Mouse (Mus musculus) liver, adult 2 months (tissue): Measurements from ENCODE around the gene Tbx1. TPM values are rescaled to one million over a fixed set of nuclear protein-coding genes. Genes with fewer than 3 reads are reported as not detected.

Experiments
- DNase-seq: peaks from one replicate; pipeline ENCODE4 v3.0.0-alpha.2; 2011; ENCODE audit warnings: low read depth, low spot score; ENCODE audit errors: extremely low read depth
- H3K27ac ChIP-seq: fragments of 200-500 bp; replicated peaks from 2 replicates; pipeline ENCODE4 v1.5.1; 2012; ENCODE audit warnings: low read depth, mild to moderate bottlenecking, control low read depth, inconsistent platforms, low read length; ENCODE audit not compliant: insufficient read depth
- H3K27me3 ChIP-seq: fragments of 200-500 bp; 2 replicates; pipeline ENCODE4 v1.6.1; 2012; ENCODE audit warnings: mild to moderate bottlenecking, moderate library complexity, low read length, inconsistent platforms; ENCODE audit not compliant: control insufficient read depth, insufficient read depth
- H3K36me3 ChIP-seq: fragments of 200-500 bp; 2 replicates; pipeline ENCODE4 v1.6.1; 2012; ENCODE audit warnings: low read length, inconsistent platforms; ENCODE audit not compliant: control insufficient read depth, insufficient read depth
- H3K4me1 ChIP-seq: fragments of 200-500 bp; 2 replicates; pipeline ENCODE4 v1.6.1; 2011; ENCODE audit warnings: low read length; ENCODE audit not compliant: control insufficient read depth, insufficient read depth
- H3K4me3 ChIP-seq: fragments of 200-500 bp; 2 replicates; pipeline ENCODE4 v1.5.1; 2011; ENCODE audit warnings: low read depth, mild to moderate bottlenecking, control low read depth, low read length, moderate library complexity; ENCODE audit not compliant: insufficient read depth
- H3K79me2 ChIP-seq: fragments of 200-500 bp; 2 replicates; pipeline ENCODE4 v1.6.1; 2012; ENCODE audit warnings: inconsistent platforms, mild to moderate bottlenecking, low read length, moderate library complexity; ENCODE audit not compliant: control insufficient read depth, insufficient read depth
- H3K9ac ChIP-seq: fragments of 200-500 bp; 2 replicates; pipeline ENCODE4 v1.6.1; 2012; ENCODE audit warnings: low read depth, mild to moderate bottlenecking, control low read depth, inconsistent platforms, low read length
- CTCF ChIP-seq: fragments of 200-500 bp; IDR thresholded peaks from 2 replicates; pipeline ENCODE4 v1.5.1; 2011; ENCODE audit warnings: low read depth, low read length, control low read depth
- POLR2A ChIP-seq: fragments of 200-500 bp; IDR thresholded peaks from 2 replicates; pipeline ENCODE4 v1.6.1; 2011; ENCODE audit warnings: low read length, control low read depth; ENCODE audit not compliant: insufficient read depth; ENCODE audit errors: extremely low read depth
- WGBS: fragments of 180-500 bp; shearing (Covaris S2); methylation state at CpG from one replicate; pipeline ENCODE4 v1.1.7; 2018; 5-methylcytosine and 5-hydroxymethylcytosine counted together
- polyA plus RNA-seq: library from polyadenylated mRNA; depleted of rRNA; stranded (reverse); fragments of >200 nt; gene quantifications from 2 replicates; pipeline ENCODE4 v1.2.3, GENCODE M21; 2012
- total RNA-seq: library from RNA; depleted of rRNA; stranded (reverse); fragments of >200 nt; gene quantifications from 2 replicates; pipeline ENCODE4 v1.2.3, GENCODE M21; 2014

The Tbx1 gene
- total and polyA plus RNA-seq, 2 experiments: 0.02 TPM; not detected in 1

- H3K27ac ChIP-seq: no peak overlapping the region
- no peaks in the 10 kb centered on the region for H3K79me2 ChIP-seq
- 83% methylated on average over 3 of the region's 3 CpGs for WGBS
- no peak overlapping the region for H3K9ac ChIP-seq
- DNase-seq: no peak
- H3K27me3 ChIP-seq: no peaks in the 10 kb centered on the region
- no peaks in the 10 kb centered on the region for H3K36me3 ChIP-seq
- H3K4me1 ChIP-seq: no peaks in the 10 kb centered on the region
- no peak overlapping the region for H3K4me3 ChIP-seq
- TF ChIP-seq CTCF: no peak
- TF ChIP-seq POLR2A: no peak
Observed at GRCm38 (mm10) chr16:18598006-18598405, 7.5 kb upstream of the Tbx1 start.

- no peak for TF ChIP-seq POLR2A
- TF ChIP-seq CTCF: no peak
- DNase-seq: no peak
- H3K9ac ChIP-seq: no peak overlapping the region
- H3K4me1 ChIP-seq: no peaks in the 10 kb centered on the region
- no peak overlapping the region for H3K4me3 ChIP-seq
- peaks cover 7% of the 10 kb centered on the region; the same call in 1 of the 2 replicates for H3K27me3 ChIP-seq
- 75% methylated on average over 5 of the region's 5 CpGs for WGBS
- no peak overlapping the region for H3K27ac ChIP-seq
- no peaks in the 10 kb centered on the region for H3K79me2 ChIP-seq
- no peaks in the 10 kb centered on the region for H3K36me3 ChIP-seq
Observed at GRCm38 (mm10) chr16:18596255-18596654, 5.8 kb upstream of the Tbx1 start.

GRCm38 (mm10) chr16:18593930-18594329 lies 3.5 kb upstream of the Tbx1 start:
- H3K79me2 ChIP-seq: no peaks in the 10 kb centered on the region
- no peak overlapping the region for H3K27ac ChIP-seq
- TF ChIP-seq POLR2A (no peak), CTCF (no peak)
- 0 out of 2 replicates have a peak, but pooled peaks cover 2% of the 10 kb centered on the region for H3K4me1 ChIP-seq
- H3K4me3 ChIP-seq: no peak overlapping the region
- H3K27me3 ChIP-seq: peaks cover 10% of the 10 kb centered on the region; the same call in 1 of the 2 replicates
- no peaks in the 10 kb centered on the region for H3K36me3 ChIP-seq
- H3K9ac ChIP-seq: no peak overlapping the region
- no peak for DNase-seq
- WGBS: 46% methylated on average over 2 of the region's 2 CpGs

- TF ChIP-seq POLR2A (no peak), CTCF (no peak)
- H3K4me1 ChIP-seq: 0 out of 2 replicates have a peak, but pooled peaks cover 2% of the 10 kb centered on the region
- DNase-seq: no peak
- H3K27ac ChIP-seq: no peak overlapping the region
- no peak overlapping the region for H3K4me3 ChIP-seq
- no peaks in the 10 kb centered on the region for H3K79me2 ChIP-seq
- WGBS: 6% methylated on average over 59 of the region's 59 CpGs
- H3K27me3 ChIP-seq: peaks cover 22% of the 10 kb centered on the region
- no peak overlapping the region for H3K9ac ChIP-seq
- no peaks in the 10 kb centered on the region for H3K36me3 ChIP-seq
Observed at GRCm38 (mm10) chr16:18591047-18592018, 862 bp upstream of the Tbx1 start.

GRCm38 (mm10) chr16:18589080-18589621 lies 1.3 kb downstream of the Tbx1 start:
- DNase-seq: no peak
- Histone ChIP-seq H3K27me3 (peaks cover 28% of the 10 kb centered on the region), H3K79me2 (no peaks in the 10 kb centered on the region), H3K9ac (no peak overlapping the region), H3K4me1 (0 out of 2 replicates have a peak, but pooled peaks cover 2% of the 10 kb centered on the region), H3K4me3 (no peak overlapping the region), H3K36me3 (no peaks in the 10 kb centered on the region), H3K27ac (no peak overlapping the region)
- no peak for TF ChIP-seq POLR2A
- no peak for TF ChIP-seq CTCF
- WGBS: 66% methylated on average over 9 of the region's 9 CpGs

- 13% methylated on average over 31 of the region's 31 CpGs for WGBS
- no peaks in the 10 kb centered on the region for H3K36me3 ChIP-seq
- no peak overlapping the region for H3K4me3 ChIP-seq
- H3K27ac ChIP-seq: no peak overlapping the region
- 0 out of 2 replicates have a peak, but pooled peaks cover 2% of the 10 kb centered on the region for H3K4me1 ChIP-seq
- H3K79me2 ChIP-seq: no peaks in the 10 kb centered on the region
- peaks cover 29% of the 10 kb centered on the region for H3K27me3 ChIP-seq
- DNase-seq: no peak
- no peak overlapping the region for H3K9ac ChIP-seq
- TF ChIP-seq CTCF: no peak
- TF ChIP-seq POLR2A: no peak
Observed at GRCm38 (mm10) chr16:18588738-18589055, 1.8 kb downstream of the Tbx1 start.
